Mouse (Mus musculus): ENCODE measurements at regions not wholly inside any gene's neighbourhood (a gene's known extent, or its start where the extent isn't known, plus 50 kb on each side); places are given as distances from the start of the nearest gene placed in this dataset.

DNA sequence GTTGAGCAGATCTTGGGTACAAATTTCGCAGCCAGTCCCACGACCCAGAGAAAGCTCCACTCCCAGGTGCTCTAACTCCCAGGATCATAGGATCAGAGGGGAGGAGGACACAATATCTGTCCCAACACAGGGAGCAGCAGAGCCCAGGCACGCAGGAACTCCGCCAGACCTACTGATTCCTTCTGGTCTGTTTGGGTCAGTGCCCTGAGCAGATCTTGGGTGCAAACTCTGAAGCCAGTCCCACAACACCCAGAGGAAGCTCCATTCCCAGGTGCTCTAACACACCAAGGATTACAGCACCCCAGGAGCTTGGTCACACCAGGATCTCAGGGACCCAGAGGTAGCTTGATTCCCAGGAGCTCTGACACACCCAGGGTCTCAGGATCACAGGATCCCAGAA, 110.2 kb upstream of the Ankrd55 start:
- Histone ChIP-seq H3K4me2 (replicated peaks) (no peak overlapping the region), H3K27me3 (replicated peaks) (no peaks in the 10 kb centered on the region), H3K9ac (no peak overlapping the region), H3K4me3 (no peak overlapping the region), H3K9me3 (no peaks in the 10 kb centered on the region), H3K27ac (no peak overlapping the region), H3K36me3 (no peaks in the 10 kb centered on the region), H3K4me1 (no peaks in the 10 kb centered on the region)
- 95% methylated on average over 4 of the region's 4 CpGs for WGBS
- no peak for ATAC-seq (ENCODE audit: low FRiP score, low read depth)

DNA sequence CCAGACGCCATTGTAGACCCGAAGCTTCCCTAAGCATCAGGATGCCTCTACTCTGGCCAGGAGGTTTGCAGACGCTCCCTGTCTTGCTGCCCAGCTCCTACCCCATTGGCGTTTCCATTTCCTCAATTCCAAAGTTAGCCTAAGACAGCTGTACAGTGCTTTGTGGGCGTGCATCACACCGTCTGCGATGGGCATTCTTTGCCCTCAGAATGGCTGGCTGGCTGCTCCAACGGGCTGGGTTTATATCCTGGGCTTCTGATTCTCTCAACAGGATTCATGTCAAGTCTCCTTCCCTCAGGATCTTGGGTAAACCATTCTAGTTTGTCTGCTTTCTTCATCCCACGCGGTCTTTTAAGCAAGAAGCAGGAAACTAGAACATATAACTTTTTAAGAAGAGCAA, 104.3 kb upstream of the Ankrd55 start:
- H3K36me3 ChIP-seq: no peaks in the 10 kb centered on the region
- no peaks in the 10 kb centered on the region for H3K27me3 ChIP-seq (replicated peaks)
- no peak overlapping the region for H3K27ac ChIP-seq
- H3K4me3 ChIP-seq: no peak overlapping the region
- 93% methylated on average over 10 of the region's 10 CpGs for WGBS
- H3K4me1 ChIP-seq: peaks cover 7% of the 10 kb centered on the region
- no peak overlapping the region for H3K4me2 ChIP-seq (replicated peaks)
- no peaks in the 10 kb centered on the region for H3K9me3 ChIP-seq
- H3K9ac ChIP-seq: no peak overlapping the region
- ATAC-seq (ENCODE audit: low FRiP score, low read depth): no peak

DNA sequence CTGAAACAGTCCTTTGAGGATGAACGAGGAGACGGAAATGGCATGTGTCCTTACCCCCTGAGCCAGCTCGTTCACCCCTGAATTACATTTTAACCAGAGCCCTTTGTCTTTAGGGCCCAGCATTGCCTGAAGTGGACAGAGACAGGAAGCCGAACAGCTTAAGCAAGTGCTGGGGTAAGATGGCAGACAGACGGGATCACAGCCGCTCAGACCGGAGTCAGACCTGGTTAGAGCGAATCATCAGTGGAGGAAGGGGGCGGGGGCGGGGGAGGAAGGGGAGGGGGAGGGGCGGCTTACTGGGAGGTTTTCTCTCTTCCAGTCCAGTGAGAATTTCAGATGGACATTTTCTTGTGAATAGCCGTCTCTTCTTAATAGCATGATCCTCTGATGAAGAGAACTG, 103.1 kb upstream of the Ankrd55 start:
- Histone ChIP-seq H3K4me1 (peaks cover 7% of the 10 kb centered on the region), H3K9me3 (no peaks in the 10 kb centered on the region), H3K9ac (no peak overlapping the region), H3K27me3 (replicated peaks) (no peaks in the 10 kb centered on the region), H3K4me2 (replicated peaks) (peak overlapping the region; percentile 36), H3K27ac (no peak overlapping the region), H3K4me3 (no peak overlapping the region), H3K36me3 (no peaks in the 10 kb centered on the region)
- ATAC-seq (ENCODE audit: low FRiP score, low read depth): no peak
- 27% methylated on average over 10 of the region's 12 CpGs for WGBS

DNA sequence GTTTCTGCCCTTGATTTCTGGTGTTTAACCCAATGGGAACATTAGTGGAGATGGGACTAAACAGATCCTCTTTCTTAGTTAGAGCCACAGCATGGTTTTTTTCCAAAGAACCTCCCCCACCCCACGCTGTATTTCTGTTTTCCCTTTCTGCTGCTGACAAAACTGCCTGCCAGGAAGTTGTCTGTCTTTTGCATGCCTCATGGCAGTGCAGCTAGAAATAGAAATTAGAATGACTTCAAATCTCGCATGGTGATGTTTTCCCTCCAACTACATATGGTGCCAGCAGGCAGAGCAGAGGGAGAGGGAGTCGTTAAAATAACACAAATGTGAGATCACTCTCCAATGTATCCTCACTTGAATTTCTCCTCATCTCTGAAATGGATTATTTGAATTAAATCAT, 101.0 kb upstream of the Ankrd55 start:
- H3K4me3 ChIP-seq: no peak overlapping the region
- H3K9ac ChIP-seq: no peak overlapping the region
- H3K9me3 ChIP-seq: no peaks in the 10 kb centered on the region
- H3K27ac ChIP-seq: no peak overlapping the region
- ATAC-seq (ENCODE audit: low FRiP score, low read depth): no peak
- H3K36me3 ChIP-seq: no peaks in the 10 kb centered on the region
- H3K27me3 ChIP-seq (replicated peaks): no peaks in the 10 kb centered on the region
- peaks cover 9% of the 10 kb centered on the region for H3K4me1 ChIP-seq
- 79% methylated on average over 3 of the region's 3 CpGs for WGBS
- H3K4me2 ChIP-seq (replicated peaks): no peak overlapping the region

DNA sequence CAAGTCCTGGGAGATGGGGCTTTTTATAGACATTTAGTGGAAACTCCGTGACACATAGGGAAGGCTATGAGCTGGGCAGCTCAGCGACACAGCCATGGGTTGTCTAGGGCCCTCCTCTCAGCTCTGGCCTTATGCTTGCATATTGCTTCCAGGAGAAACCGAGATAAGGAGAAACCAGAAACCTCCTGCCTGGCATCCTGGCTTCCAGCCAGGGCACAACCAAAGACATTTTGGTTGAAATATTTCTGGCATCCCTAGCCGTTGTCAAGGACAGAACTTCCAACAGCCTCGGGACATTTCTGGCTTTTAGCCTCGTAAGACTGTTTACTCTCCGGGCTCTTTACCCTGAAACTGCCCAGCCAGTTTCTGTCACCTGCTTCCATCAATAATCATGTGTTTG, 99.9 kb upstream of the Ankrd55 start:
- 85% methylated on average over 7 of the region's 7 CpGs for WGBS
- Histone ChIP-seq H3K9ac (no peak overlapping the region), H3K4me1 (peaks cover 11% of the 10 kb centered on the region), H3K27me3 (replicated peaks) (no peaks in the 10 kb centered on the region), H3K4me3 (no peak overlapping the region), H3K9me3 (no peaks in the 10 kb centered on the region), H3K27ac (no peak overlapping the region), H3K36me3 (no peaks in the 10 kb centered on the region), H3K4me2 (replicated peaks) (no peak overlapping the region)
- ATAC-seq (ENCODE audit: low FRiP score, low read depth): no peak

DNA sequence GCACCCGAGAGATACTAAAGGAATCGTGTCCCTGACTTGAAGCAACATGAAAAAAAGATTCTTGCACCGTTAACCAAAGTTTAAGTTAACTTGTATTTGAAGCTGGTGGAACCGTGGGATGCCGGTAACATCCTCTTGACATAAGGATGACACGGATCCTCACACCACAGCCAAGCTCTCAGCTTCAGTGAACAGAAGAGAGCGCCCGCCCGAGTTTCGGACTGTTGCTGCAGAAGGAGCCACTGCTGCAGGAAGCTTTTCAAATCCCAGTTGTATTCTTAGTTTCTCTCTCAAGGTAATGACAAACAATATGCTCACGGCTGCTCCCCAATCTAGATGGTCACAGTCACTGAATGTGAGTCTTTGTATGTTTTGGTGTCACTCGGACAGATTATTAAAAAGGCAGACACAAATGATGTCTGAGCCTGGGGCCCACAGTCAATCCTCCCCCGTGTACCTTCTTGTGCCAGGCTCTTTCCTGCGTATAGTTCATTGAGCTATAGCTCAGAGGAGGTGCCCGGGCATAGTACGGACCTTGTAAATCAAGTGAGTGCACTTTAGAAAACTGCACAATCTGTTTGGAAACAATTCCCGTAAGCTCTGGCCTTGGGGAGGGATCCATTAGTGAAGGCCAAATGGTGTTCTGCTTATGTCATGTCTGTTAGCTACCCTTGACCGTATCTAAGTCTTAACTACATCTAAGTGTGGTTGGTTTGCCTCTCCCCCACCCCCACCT, 99.3 kb upstream of the Ankrd55 start:
- H3K27me3 ChIP-seq (replicated peaks): no peaks in the 10 kb centered on the region
- no peak overlapping the region for H3K4me2 ChIP-seq (replicated peaks)
- H3K36me3 ChIP-seq: no peaks in the 10 kb centered on the region
- no peak for ATAC-seq (ENCODE audit: low FRiP score, low read depth)
- peaks cover 11% of the 10 kb centered on the region for H3K4me1 ChIP-seq
- no peak overlapping the region for H3K4me3 ChIP-seq
- no peaks in the 10 kb centered on the region for H3K9me3 ChIP-seq
- 90% methylated on average over 18 of the region's 18 CpGs for WGBS
- no peak overlapping the region for H3K27ac ChIP-seq
- no peak overlapping the region for H3K9ac ChIP-seq

DNA sequence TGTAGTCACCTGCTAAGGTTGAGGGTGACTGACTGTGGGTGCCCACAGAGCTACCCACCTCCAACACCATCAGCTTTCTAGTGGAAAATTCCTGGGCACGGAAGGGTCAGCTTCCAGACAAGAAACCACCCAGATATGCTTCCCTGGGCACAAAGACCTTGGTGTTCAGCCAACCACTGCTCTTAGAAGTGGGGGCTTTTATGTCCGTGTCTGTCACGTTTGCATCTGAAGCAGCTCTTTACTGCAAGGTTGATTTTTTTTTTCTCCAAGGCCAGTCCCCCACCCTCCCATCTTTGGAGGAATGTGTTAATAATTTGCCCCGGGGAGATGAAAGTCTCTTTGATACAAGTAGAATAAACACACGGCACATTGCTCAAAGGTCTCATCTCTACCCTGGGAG, 98.6 kb upstream of the Ankrd55 start:
- H3K27ac ChIP-seq: no peak overlapping the region
- no peak for ATAC-seq (ENCODE audit: low FRiP score, low read depth)
- no peaks in the 10 kb centered on the region for H3K27me3 ChIP-seq (replicated peaks)
- H3K4me2 ChIP-seq (replicated peaks): no peak overlapping the region
- H3K9ac ChIP-seq: no peak overlapping the region
- H3K9me3 ChIP-seq: no peaks in the 10 kb centered on the region
- peaks cover 11% of the 10 kb centered on the region for H3K4me1 ChIP-seq
- 62% methylated on average over 5 of the region's 5 CpGs for WGBS
- no peaks in the 10 kb centered on the region for H3K36me3 ChIP-seq
- H3K4me3 ChIP-seq: no peak overlapping the region

DNA sequence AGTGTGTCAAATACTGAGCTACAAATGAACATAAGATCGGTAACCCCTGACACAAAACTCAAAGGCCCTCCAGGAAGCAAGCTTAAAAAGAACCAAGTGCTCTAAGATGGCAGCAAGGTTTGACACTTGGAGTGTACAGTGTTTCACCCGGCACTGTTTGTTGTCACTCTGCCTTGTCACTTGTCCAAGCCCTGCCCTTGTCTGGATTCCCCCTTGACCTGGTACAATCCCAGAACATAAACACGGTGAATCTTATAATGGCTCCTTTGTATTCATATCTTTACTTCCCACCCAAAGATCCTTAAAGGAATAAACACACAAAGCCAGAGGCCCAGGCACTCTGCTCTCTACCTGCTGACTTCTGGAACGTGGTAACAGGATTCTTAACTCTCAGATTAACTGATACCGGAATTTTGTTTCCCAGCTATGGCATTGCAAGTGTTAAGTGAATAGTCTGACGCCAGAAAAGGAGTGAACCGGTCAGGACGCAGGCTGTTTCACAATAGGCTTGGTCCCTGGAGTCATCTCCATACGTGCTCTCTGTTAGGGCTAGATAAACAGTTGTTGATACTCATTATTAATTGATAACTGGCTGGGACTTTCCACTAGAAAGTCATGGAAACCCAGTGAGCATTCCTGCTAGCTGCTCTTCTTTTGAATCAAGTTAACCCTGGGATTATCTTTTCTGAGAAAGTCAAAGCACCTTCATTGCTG, 95.9 kb upstream of the Ankrd55 start:
- H3K9me3 ChIP-seq: no peaks in the 10 kb centered on the region
- 52% methylated on average over 9 of the region's 9 CpGs for WGBS
- no peak overlapping the region for H3K9ac ChIP-seq
- H3K4me2 ChIP-seq (replicated peaks): no peak overlapping the region
- H3K4me1 ChIP-seq: 0 out of 2 replicates have a peak, but pooled peaks cover 12% of the 10 kb centered on the region
- ATAC-seq (ENCODE audit: low FRiP score, low read depth): no peak
- H3K27ac ChIP-seq: no peak overlapping the region
- no peaks in the 10 kb centered on the region for H3K27me3 ChIP-seq (replicated peaks)
- H3K36me3 ChIP-seq: no peaks in the 10 kb centered on the region
- H3K4me3 ChIP-seq: no peak overlapping the region

DNA sequence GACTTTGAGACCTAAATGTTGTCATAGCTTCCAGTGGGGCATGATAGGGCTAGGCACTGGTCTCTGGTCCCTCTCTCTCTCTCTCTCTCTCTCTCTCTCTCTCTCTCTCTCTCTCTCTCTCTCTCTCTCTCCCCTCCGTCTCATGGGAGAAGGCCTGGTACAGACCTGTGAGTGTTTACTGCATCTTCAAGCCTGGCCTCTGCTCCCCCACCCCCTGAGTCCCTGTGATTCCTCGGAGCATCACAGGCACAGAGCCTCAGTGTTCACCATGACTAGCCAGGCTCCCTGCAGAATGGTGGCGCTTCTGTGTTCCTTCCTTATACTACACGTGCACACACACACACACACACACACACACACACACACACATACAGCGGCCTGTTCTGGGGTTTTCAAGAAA, 94.6 kb upstream of the Ankrd55 start:
- ATAC-seq (ENCODE audit: low FRiP score, low read depth): no peak
- no peak overlapping the region for H3K9ac ChIP-seq

DNA sequence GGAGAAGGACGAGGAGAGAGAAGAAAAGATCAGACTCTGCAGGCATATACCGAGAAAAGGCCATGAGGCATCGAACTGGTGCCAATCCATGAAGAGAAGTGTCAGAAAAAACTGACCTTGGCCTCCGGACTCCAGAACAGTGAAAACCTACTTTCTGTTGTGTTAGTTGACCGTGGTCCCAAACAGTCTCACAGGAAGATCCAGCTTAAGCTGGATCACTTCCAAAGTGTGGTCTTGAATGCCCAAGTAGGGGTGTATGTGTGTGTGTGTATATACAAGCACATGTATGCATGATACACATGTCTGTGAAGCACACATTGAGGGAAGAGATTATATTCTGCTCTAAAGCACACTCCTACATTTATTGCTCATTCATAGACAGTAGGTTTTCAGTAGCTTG, 93.3 kb upstream of the Ankrd55 start:
- Histone ChIP-seq H3K27ac (no peak overlapping the region), H3K4me2 (replicated peaks) (no peak overlapping the region), H3K4me3 (no peak overlapping the region), H3K27me3 (replicated peaks) (no peaks in the 10 kb centered on the region), H3K9me3 (no peaks in the 10 kb centered on the region), H3K4me1 (0 out of 2 replicates have a peak, but pooled peaks cover 12% of the 10 kb centered on the region), H3K36me3 (no peaks in the 10 kb centered on the region), H3K9ac (no peak overlapping the region)
- WGBS: 78% methylated on average over 5 of the region's 5 CpGs
- ATAC-seq (ENCODE audit: low FRiP score, low read depth): no peak

More for the DNA sequence above, 94.6 kb upstream of the Ankrd55 start:
- H3K9me3 ChIP-seq: no peaks in the 10 kb centered on the region
- no peak overlapping the region for H3K27ac ChIP-seq
- H3K36me3 ChIP-seq: no peaks in the 10 kb centered on the region
- H3K4me1 ChIP-seq: 0 out of 2 replicates have a peak, but pooled peaks cover 12% of the 10 kb centered on the region
- 76% methylated on average over 5 of the region's 5 CpGs for WGBS
- no peak overlapping the region for H3K4me2 ChIP-seq (replicated peaks)
- H3K4me3 ChIP-seq: no peak overlapping the region
- no peaks in the 10 kb centered on the region for H3K27me3 ChIP-seq (replicated peaks)

DNA sequence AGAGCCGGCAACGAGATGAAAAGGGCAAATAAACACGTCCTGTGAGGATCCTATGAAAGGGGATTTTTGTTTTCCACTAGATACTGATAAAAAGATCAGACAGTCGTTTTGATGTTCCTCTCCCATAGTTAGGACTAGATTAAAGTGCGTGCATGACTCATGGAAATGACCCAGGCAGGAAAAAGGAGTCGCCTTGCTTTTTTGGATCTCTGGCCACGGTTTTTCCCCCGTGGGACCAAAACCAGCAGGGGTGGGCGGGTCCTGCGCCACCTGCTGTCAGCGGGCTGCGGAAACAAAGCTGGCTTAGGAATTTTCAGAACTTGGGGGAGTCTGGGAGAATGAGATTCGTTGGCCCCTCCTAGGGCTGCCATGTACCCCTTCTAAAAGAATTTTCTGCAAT, 91.5 kb upstream of the Ankrd55 start:
- ATAC-seq (ENCODE audit: low FRiP score, low read depth): no peak
- no peaks in the 10 kb centered on the region for H3K9me3 ChIP-seq
- H3K9ac ChIP-seq: no peak overlapping the region
- no peak overlapping the region for H3K27ac ChIP-seq
- H3K4me3 ChIP-seq: no peak overlapping the region
- H3K4me2 ChIP-seq (replicated peaks): peak overlapping the region; percentile 42
- H3K36me3 ChIP-seq: no peaks in the 10 kb centered on the region
- WGBS: 8% methylated on average over 13 of the region's 13 CpGs
- 0 out of 2 replicates have a peak, but pooled peaks cover 12% of the 10 kb centered on the region for H3K4me1 ChIP-seq
- H3K27me3 ChIP-seq (replicated peaks): no peaks in the 10 kb centered on the region

DNA sequence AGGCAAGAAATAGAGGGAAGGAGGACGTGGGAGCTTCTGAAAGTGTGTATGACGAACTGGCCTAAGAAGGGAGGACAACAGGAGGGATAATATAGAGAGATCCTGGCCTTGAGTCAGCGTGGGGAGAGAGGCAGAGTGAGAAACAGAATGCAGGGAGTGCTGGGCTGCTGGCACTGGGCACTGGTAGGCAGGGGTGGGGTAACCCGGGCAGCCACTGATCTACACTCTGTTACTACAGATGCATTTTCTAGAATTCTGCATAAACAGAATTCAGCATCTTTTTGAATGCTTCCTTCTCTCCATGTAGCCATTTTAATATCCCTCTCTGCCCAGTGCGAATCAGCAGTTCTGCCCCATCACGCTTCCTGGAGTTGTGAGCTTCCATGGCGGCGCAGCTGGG, 84.5 kb upstream of the Ankrd55 start:
- H3K4me1 ChIP-seq: 0 out of 2 replicates have a peak, but pooled peaks cover 5% of the 10 kb centered on the region
- no peak overlapping the region for H3K9ac ChIP-seq
- ATAC-seq (ENCODE audit: low FRiP score, low read depth): no peak
- WGBS: 80% methylated on average over 8 of the region's 8 CpGs
- H3K4me2 ChIP-seq (replicated peaks): no peak overlapping the region
- no peaks in the 10 kb centered on the region for H3K27me3 ChIP-seq (replicated peaks)
- H3K9me3 ChIP-seq: no peaks in the 10 kb centered on the region
- no peaks in the 10 kb centered on the region for H3K36me3 ChIP-seq
- no peak overlapping the region for H3K4me3 ChIP-seq
- H3K27ac ChIP-seq: no peak overlapping the region

DNA sequence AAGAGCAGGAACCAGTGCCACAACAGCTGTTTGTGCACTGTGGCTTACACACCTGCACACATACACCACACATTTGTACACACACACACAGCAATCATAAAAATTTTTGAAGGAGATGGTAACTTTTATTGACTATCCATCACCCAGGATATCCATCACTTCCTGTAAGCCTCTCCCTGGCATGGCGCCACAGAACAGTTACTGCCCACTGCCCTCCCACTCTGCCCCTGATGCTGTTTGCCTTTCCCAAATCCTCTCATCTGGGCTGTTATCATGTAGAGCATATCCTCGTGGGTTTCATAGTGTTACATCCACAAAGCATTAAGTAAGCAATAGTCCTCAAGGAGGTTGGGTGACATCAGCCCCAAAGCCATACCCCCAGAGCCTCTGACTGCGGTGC, 84.0 kb upstream of the Ankrd55 start:
- no peak overlapping the region for H3K4me3 ChIP-seq
- ATAC-seq (ENCODE audit: low FRiP score, low read depth): no peak
- H3K36me3 ChIP-seq: no peaks in the 10 kb centered on the region
- 0 out of 2 replicates have a peak, but pooled peaks cover 5% of the 10 kb centered on the region for H3K4me1 ChIP-seq
- H3K9me3 ChIP-seq: no peaks in the 10 kb centered on the region
- no peak overlapping the region for H3K9ac ChIP-seq
- 81% methylated on average over 3 of the region's 3 CpGs for WGBS
- no peak overlapping the region for H3K27ac ChIP-seq
- no peak overlapping the region for H3K4me2 ChIP-seq (replicated peaks)
- H3K27me3 ChIP-seq (replicated peaks): no peaks in the 10 kb centered on the region

Measured in neural tube, embryonic 12.5 days (tissue).